Mouse (Mus musculus) E14TG2a.4 (cell line): ENCODE data around the gene Clptm1.
A peak's percentile ranks its signal among the peaks of the same experiment; 100 is the strongest.

ENCODE experiments used
- CTCF ChIP-seq: conservative IDR thresholded peaks from 2 replicates; pipeline ENCODE4 v1.5.1; 2014; ENCODE audit warnings: low read length
- NANOG ChIP-seq: IDR thresholded peaks from 2 replicates; pipeline ENCODE4 v1.6.1; 2014; ENCODE audit warnings: borderline replicate concordance, low read length, mixed read lengths
- POU5F1 ChIP-seq: IDR thresholded peaks from 2 replicates; pipeline ENCODE4 v1.6.1; 2014; ENCODE audit warnings: low read length, borderline replicate concordance

- TF ChIP-seq CTCF (peak; percentile 90), NANOG (0 out of 2 replicates have a peak, but pooled peaks have one; percentile 6), POU5F1 (no peak)
Measured at GRCm38 (mm10) chr7:19668947-19669721, 4.3 kb upstream of the Clptm1 start.
